Mouse (Mus musculus): ENCODE measurements around the gene Ube2g2. TPM values are rescaled to one million over a fixed set of nuclear protein-coding genes. Genes with fewer than 3 reads are reported as not detected.

The Ube2g2 gene
- 10 to 100 TPM; 66.7 to 68.4 TPM for total RNA-seq (2021)

DNA sequence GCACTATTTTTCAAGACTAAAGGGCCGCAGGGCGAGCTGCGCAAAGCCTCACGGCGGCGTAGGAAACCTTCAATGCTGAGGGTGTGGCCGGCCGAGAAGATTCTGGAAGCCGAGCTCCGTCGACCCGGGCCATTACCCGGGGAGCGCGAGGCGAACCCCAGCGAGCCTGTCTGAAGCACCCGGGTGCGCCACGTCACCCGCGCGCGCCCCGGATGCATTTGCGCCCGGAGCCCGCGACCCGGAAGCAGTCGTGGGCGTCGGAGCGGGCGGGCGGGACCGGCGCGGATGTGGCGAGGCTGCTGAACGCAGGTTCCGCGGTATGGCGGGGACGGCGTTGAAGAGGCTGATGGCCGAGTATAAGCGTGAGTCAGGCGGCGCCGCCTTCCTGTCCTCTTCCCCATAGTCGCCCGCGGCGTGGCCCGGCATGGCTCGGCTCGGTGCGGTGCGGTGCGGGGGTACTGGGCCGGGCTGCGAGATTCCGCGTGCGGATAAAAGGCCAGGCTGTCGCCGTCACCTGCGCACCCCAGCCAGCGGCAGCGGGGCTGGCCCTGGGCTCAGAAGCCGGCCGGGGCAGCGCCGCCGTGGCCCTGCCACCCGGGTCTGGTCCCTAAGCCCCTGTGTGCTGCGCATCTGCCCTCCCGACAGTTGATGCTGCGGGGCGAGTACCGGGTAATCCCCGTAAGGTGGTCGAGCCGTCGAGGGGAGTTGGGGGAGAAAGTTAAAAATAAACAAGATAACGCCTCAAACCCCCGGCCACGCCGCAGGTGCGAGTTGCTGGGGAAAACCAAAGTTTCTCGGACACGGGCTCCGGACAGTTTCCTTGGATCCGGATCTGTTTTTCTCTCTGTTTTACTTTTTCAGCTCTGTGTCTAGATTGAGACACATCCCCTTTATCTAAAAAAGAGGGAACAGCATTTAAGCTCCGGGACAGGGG, at the start of gene Ube2g2:
Gene Ube2g2, plus strand, starts transcription at position 221 of the 934 bp plus-strand sequence.
- intact Hi-C loops (cut with DNase I) = loop anchor here (5.0 to 10.0 kb wide), 2 partner anchors 40 to 542 kb away; partner anchors contain the start of genes D10Jhu81e and Pttg1ip
- DNase-seq (ENCODE audit: low spot score) = peak; percentile 89

DNA sequence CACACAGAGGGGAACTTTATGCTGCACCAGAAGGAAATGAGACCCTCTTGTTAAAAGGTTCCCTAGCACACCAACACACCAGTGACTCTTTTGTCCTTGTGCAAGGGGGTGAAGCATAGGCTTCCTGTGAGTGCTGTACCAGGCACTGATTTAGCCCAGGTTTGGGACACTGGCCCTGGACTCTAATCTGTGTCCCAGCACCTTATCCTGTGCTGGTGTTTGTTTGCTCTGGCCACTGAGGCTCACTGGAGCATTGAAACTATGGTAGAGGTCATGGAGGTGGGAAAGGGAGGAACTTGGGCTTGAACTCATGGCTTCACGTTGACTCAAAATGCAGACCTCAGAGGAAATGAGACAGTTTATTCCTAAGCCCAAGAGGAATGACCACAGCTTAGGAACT, 48.9 kb upstream of the Ube2g2 start:
- no peak for DNase-seq (ENCODE audit: low spot score)
- intact Hi-C loops (cut with DNase I) = no loop called here

DNA sequence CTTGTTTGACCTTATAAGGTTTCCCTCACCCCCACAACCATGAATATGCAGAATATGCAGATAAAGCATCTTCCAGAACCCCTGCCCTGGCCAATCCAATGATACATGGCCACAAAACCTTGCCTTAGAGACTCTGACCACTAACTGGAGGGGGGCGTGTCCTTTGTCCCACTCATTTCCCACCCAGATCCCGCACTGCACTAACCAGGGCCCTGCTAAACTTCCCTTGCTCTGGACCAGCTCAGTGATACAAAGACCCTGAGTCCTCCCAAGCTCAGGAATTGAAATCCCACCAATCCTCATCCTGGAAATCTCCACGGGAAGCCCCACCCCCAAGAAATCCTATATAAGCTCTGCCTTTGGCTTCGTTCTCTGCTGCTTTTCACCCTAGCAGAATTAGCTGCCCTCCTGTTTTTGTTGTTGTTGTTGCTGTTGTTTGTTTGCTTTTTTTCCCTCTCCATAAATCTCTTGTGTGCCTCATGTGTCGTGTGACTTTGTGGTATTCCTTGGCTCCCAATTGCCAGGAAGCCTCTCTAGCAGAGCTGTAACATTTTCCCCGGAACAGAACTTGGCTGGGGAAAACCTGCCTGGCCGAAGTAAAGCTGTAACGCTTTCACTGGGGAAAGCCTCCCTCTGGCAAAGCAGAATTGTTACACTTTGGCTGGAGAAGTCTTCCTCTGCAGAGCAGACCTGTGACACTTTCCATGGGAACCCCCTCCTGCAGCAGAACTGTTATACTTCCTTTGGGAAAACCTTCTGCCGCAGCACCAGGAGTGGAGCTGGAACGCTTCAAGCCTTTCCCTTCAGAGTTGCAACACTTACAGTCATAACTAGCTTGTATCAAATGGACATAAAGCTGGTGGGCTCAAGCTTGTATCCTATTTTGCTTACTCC, 41.8 kb upstream of the Ube2g2 start:
- intact Hi-C loops (cut with DNase I) = loop anchor here (5.0 kb wide), 1 partner anchor 42 kb away; the partner anchor contains the start of gene Ube2g2
- DNase-seq (ENCODE audit: low spot score) = no peak

DNA sequence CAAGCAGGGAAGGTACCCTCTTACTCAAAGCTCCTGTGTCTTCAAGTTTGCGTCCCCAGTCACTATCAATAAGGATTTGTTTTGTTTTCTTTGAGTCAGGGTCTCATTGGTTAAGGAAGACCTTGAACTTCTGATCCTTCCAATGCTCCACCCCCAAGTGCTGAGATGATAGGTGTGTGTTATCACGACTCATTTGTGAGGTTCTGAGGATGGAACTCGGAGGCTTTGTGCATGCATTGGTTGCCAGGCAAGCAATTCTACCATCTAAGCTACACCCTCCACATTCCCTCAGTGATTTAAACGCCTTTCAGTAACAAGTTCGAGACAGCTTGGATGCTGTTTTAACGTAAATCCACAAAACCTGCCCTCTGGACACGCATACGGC, 41.1 kb upstream of the Ube2g2 start:
- intact Hi-C loops (cut with DNase I) = loop anchor here (5.0 kb wide), 1 partner anchor 41 kb away; the partner anchor contains the start of gene Ube2g2

DNA sequence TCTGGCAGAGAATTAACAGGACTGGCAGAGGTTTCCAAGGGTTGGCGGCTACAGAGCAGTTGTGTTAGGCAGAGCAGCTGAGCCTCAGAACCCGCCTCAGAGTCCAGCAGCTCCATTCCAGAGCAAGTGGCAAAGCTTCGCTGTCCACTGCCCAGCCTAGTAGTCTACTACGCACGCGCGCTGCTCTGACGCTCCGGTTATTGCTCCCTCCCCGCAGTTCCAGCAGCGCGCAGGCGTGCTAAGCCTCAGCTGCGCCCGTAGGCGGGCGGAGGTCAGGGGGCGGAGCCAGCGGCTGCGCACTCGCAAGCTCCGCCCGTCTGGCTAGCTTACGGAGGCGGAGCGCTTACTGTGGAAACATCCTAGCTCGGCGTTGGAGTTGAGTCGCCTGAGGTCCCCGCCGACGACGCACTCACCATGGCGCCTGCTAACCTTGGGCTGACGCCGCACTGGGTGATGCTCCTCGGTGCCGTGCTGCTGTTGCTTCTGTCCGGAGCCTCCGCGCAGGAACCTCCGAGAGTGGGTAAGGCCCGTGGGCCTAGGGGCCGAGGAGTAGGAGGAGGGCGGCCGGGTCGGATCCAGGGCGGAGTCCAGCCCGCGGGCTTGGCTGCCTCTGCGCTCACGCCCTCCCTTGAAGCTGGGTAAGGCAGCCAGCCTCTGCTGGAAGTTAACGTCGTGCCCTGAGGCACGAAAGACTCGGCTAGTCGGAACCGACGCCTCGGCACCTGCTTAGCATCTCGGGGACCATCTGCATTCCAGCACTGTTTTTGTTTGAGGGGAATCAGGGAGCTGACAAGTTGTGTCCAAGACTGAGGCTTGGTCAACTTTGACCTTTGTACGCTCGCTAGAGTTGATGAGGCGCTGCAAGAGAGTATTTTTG, 40.4 kb upstream of the Ube2g2 start, which contains the start of gene Pttg1ip:
Gene Pttg1ip, plus strand, starts transcription at position 313 of the 877 bp plus-strand sequence.
- intact Hi-C loops (cut with DNase I) = loop anchor here (5.0 kb wide), 1 partner anchor 41 kb away; the partner anchor contains the start of gene Ube2g2
- peak; percentile 95 for DNase-seq (ENCODE audit: low spot score)

More for the DNA sequence above, 41.1 kb upstream of the Ube2g2 start:
- no peak for DNase-seq (ENCODE audit: low spot score)

DNA sequence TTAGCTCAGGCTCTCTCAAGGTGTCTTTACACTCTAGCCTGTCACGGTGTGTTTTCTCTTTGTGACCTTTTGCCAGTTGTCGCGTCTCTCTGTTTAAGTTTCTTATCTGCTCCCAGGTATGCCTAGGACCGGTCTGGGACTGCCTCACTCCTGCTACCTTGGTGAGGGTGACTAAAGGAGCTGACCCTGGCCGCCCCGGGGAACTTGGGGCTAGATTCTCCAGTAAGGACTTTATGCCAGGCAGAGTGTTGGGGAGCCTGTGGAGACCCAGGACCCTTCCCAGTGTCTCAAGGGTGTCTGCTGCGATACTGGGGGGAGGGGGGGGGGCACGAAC, 39.8 kb upstream of the Ube2g2 start:
- intact Hi-C loops (cut with DNase I) = loop anchor here (5.0 kb wide), 1 partner anchor 40 kb away; the partner anchor contains the start of gene Ube2g2

DNA sequence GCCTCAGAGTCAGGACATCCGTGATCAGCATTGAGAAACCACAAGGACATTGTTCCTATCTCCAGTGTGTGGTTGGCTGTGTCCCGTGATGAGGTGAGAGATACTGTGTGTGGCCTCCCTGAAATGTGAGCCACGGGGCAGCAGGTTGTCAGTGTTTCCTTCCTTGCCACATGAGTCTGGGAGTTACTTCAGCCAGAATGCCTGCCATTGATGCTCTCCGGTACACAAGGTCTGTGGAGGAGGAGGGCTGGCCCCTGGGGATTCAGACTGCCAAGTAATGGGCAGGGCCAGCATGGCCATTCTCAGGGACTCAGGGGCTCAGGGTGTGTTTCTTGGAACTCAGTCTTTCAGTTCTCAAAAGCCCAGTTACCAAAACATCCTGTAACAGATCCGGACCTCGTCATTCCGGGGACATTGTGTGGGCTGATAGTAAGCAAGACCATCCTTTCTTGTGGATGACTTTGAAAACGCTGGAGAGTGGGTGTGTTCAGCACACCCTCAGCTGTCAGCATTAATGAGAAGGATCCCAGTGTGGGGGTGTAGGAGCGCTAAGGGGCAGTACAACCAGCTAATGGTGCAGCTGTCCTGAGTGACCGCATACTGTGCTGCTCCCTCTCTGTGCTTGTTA, 38.2 kb upstream of the Ube2g2 start:
- DNase-seq (ENCODE audit: low spot score) = peak; percentile 51
- intact Hi-C loops (cut with DNase I) = loop anchor here (5.0 kb wide), 1 partner anchor 38 kb away; the partner anchor contains the start of gene Ube2g2

More for the DNA sequence above, 39.8 kb upstream of the Ube2g2 start:
- no peak for DNase-seq (ENCODE audit: low spot score)

DNA sequence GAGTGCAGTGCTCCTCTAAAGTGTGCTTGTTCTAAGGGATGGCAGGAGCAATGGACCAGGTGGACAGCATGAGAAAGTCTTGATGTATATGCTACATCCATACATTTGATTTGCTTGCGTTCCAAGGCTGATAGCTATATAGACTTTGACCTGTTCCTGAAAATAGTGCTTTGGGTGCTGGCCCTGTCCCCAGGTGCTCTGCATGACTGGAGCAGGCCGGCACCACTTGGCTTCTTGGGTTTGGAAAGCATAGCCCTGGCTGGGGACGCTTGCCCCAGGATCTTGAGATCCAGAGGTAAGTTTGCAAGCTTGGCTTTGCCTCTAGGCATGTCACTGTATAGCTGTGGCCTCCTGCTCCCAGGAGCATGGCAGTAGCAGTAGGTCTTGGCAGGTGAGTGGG, 35.4 kb upstream of the Ube2g2 start:
- DNase-seq (ENCODE audit: low spot score) = no peak
- intact Hi-C loops (cut with DNase I) = loop anchor here (2.0 kb wide), 1 partner anchor 18 kb away; no protein-coding TSS in a partner anchor

DNA sequence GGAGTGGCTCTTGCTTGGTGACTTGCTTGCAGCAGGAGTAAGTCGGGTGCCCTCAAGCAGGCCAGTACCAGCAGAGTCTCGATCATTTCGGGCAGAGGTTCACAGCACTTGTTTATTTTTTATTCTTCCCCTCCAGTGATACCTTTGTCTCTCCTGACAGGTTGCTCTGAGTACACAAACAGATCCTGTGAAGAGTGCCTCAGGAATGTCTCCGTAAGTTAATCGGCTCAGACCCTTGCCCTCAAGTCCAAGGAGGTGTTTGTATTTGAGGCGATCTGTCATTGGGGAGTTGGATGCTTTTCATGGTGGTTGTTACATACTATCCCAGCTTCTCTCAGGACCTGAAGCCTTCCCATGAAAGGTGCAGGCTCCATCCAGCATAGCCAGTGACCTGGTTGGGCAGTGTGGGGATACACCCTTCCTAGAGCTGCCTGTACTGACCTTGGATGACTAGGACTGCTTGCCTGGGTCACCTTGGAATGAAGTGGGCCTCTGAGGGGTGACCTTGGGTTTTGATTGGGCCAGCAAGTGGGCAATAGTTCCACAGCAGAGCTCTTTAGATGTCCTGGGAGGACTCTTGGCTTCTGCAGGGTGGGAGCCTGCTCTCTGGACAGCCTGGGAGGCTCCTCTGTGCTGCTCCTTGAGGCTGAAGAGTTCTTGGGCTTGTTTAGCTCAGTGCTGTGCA, 34.8 kb upstream of the Ube2g2 start:
- intact Hi-C loops (cut with DNase I) = loop anchor here (2.0 kb wide), 1 partner anchor 18 kb away; no protein-coding TSS in a partner anchor
- DNase-seq (ENCODE audit: low spot score) = no peak

DNA sequence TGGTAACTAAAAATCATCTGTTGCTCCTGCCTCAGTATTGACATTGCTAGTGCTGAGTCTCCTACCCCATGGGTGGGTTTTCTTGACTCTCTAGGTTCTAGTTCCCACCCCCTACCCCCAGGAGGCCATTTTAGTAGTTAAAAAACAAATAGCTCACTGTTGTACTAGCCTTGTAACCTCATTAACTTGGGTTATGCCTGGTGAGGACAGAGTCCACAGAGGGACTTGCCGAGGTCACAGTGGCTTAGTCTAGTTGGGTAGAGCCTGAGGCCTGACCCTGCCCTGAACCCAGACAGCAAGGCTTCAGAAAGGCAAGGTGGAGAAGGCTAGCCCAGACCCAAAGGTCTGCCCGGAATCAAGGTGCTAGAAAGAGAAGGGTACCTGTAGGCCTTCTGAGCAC, 34.0 kb upstream of the Ube2g2 start:
- no peak for DNase-seq (ENCODE audit: low spot score)
- intact Hi-C loops (cut with DNase I) = no loop called here

DNA sequence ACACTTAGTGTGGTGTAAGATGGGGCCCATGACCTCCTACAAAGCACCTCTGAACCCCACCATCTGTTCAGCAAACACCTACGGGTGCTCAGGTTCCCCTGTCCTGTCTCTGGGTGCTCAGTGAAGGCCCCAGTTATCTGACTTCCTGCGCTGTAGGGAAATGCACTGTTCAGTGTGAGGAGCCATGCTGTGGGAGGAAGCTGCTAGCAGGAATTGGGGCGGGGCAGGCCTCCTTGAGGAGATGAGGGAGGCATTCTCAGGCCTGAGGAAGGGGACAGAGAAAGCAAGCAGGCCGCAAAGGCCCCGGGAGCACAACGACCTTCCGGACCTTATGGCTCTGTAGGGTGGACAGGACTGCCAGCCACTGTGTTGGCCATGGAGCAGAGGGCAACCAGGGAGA, 33.0 kb upstream of the Ube2g2 start:
- intact Hi-C loops (cut with DNase I) = no loop called here
- DNase-seq (ENCODE audit: low spot score) = no peak

DNA sequence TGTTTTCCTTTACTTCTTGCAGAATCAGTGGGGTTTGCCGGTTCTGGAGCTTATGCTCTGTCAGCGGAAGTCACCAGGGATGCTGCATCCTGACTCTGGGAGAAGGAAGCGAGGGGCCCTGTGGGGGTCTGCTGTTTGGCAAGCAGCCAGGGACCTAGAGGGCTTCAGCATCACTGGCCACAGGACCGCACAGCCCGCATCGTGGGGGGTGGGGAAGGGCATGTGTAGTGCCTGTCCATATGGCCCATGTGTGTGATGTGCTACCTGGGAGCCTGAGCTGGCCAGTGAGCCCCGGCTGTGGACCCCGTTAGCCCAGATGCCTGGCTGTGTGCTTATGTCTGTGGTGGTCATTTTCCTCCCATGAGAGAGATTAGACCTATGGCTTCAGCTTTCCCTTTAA, 32.3 kb upstream of the Ube2g2 start:
- no peak for DNase-seq (ENCODE audit: low spot score)
- intact Hi-C loops (cut with DNase I) = no loop called here

DNA sequence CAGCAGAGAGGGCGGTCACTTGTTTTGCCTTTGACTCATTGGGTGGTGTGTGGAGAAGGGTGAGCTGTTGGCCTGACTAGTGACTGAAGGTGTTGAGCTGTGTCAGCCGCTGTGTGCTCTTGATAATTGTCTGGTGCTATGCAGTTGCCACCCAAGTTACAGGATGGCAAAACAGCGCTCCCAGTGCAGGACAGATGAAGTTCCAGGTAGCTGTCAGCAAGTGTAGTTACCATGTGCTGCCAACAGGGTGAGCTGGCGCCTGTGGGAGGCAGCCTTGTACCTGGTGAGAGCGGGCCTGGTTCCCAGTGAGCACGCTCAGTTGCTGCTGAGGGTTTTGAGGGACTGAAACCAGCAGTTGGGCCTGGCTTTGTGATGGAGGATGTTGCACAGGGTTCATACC, 31.3 kb upstream of the Ube2g2 start:
- no peak for DNase-seq (ENCODE audit: low spot score)
- intact Hi-C loops (cut with DNase I) = no loop called here

DNA sequence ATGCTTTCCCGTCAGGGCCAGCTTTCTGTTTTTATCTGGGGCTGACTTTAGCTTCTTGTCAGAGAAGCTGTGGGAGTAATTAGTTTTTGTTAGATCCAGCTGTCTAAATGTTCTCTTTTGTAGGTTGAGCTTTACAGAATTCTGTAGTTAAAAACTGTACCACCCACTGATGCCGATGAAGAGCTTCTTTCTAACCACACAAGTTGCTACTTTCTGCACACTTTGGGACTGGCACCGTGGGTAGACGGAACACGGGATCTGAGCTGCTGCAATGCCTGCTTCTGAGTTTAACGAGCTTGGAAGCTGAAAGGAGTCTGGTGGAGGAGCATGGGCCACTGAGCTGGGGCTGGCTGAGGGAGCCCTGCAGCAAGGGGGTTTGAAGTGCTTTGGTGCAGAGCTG, 30.5 kb upstream of the Ube2g2 start:
- intact Hi-C loops (cut with DNase I) = no loop called here
- no peak for DNase-seq (ENCODE audit: low spot score)

DNA sequence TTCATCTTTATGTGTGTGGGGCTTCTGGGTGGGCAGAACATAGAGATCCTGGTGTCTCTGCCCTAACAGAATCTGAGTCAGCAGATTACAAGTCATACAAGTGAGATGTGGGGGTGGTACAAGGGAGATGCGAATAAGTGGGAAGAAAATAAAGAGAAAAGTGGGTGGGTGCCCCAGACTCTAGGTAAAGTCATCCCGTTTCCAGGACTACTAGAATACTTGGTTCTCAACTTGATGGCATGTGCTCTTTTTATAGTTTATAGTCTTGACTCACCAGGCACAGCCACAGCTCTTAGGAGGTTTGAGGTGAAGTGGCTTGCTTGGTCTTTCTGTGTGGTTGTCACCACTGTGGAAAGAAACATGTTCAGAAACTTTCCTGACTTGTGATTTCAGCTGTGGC, 26.0 kb upstream of the Ube2g2 start:
- DNase-seq (ENCODE audit: low spot score) = no peak
- intact Hi-C loops (cut with DNase I) = no loop called here

DNA sequence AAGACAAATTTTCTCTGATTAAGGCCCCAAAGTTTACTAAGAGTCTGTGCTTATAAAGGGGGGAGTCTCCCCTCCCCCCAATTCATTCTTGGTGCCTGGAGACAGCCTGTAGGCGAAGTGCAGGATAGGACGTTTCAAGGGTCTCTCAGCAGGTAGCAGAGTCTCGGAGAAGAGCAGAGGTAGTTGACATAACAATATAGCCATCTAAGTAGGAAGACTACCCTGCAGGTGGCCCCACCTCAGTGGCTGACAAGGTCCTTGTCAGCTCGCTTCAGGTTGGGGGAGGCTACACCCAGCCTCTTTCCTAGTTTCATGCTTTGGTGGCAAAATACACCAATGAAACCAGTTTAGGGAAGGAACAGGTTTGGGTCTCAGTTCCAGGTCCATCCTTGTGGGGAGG, 19.1 kb upstream of the Ube2g2 start:
- no peak for DNase-seq (ENCODE audit: low spot score)
- intact Hi-C loops (cut with DNase I) = no loop called here

DNA sequence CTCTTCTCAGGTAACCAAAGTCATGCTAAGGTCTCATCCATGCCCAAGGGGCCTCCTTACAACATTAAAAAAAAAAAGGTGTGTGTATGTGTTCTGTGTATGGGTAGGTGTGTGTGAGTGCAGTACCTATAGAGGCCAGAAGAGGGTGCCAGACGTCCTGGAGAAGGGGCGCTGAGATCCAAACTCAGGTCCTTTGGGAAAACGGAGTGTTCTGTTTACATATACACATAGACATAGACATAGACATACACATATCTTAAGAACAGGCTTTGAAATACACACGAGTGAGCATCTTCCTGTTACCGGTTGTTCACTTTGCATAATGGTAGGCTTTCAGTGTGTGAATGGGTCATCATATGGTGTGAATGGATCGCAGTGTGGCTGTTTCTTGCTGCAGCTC, 18.0 kb upstream of the Ube2g2 start:
- intact Hi-C loops (cut with DNase I) = loop anchor here (2.0 kb wide), 1 partner anchor 17 kb away; no protein-coding TSS in a partner anchor
- DNase-seq (ENCODE audit: low spot score) = no peak

DNA sequence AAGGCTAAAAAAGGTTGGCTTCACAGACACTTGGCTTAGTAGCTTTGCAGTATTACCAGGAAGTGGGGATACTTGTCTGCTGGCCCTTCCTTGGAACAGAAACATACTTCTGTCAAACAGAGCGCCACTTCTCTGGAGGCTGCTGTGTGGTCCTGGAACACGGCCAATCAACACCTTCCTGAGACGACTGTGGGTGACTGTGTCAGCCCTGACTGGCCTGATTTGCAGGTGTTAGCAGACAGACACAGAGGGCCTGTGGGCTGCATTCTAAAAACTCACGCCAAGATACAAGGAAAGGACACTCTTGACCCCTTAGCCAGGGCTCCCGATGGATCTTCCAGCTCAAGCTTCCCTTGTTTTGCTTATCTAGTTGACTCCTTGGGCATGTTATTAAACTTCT, 17.1 kb upstream of the Ube2g2 start:
- intact Hi-C loops (cut with DNase I) = loop anchor here (2.0 kb wide), 1 partner anchor 18 kb away; no protein-coding TSS in a partner anchor
- DNase-seq (ENCODE audit: low spot score) = no peak
